Mouse (Mus musculus) olfactory bulb, adult 2 months (tissue): Measurements from ENCODE around the gene Mrm3.

Source experiments
- CTCF ChIP-seq: fragments of 200-500 bp; IDR thresholded peaks from 2 replicates; pipeline ENCODE4 v1.5.1; 2012; ENCODE audit warnings: low read depth, mild to moderate bottlenecking, low read length, moderate library complexity; ENCODE audit not compliant: insufficient read depth
- POLR2A ChIP-seq: fragments of 200-500 bp; IDR thresholded peaks from 2 replicates; pipeline ENCODE4 v1.6.1; 2012; ENCODE audit warnings: mild to moderate bottlenecking, low read depth, low read length, moderate library complexity; ENCODE audit not compliant: insufficient read depth

DNA sequence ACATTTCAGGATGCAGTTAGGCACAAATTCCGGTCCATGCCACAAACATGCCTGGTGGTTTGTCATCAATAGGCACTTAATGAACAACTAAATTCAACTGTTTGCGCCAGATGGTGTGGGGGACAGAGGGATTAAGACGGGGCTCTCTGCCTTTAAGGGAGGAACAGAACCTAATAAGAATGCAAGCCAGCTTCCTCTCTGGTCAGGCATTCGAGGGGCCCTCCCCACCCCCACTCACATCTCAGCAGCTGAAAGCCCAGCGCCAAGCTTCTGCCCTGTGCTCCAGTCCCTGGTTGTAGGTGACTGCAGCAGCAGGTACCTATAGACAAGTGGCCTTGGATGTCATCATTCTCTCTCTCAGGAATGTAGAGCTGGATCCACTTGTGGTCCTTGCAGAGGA is 50.6 kb downstream of the Mrm3 start:
- no peak for TF ChIP-seq CTCF
- no peak for TF ChIP-seq POLR2A
